Mouse (Mus musculus) stomach, embryonic 14.5 days (tissue): Measurements from ENCODE around the gene Mthfr. TPM values are rescaled to one million over a fixed set of nuclear protein-coding genes. Genes with fewer than 3 reads are reported as not detected.

Experiments
- ATAC-seq: fragments of 200-750 bp; cut with Nextera tagmentation; 2 replicates; pipeline ENCODE4 v1.8.0; 2017; ENCODE audit warnings: low read depth, moderate TSS enrichment; ENCODE audit not compliant: insufficient number of reproducible peaks, insufficient read depth, low FRiP score
- H3K27ac ChIP-seq: fragments of 300-500 bp; sonication (generic); 2 replicates; pipeline ENCODE4 v1.5.1; 2014; ENCODE audit warnings: mild to moderate bottlenecking, low read length, moderate library complexity, mixed read lengths
- H3K27me3 ChIP-seq: fragments of 300-500 bp; sonication (generic); 2 replicates; pipeline ENCODE4 v1.6.1; 2014; ENCODE audit warnings: low read length, control low read depth, mixed read lengths; ENCODE audit not compliant: control insufficient read depth, insufficient read depth
- H3K36me3 ChIP-seq: fragments of 300-500 bp; sonication (generic); 2 replicates; pipeline ENCODE4 v1.6.1; 2014; ENCODE audit warnings: mild to moderate bottlenecking, control low read depth, low read length, moderate library complexity, mixed read lengths; ENCODE audit not compliant: control insufficient read depth, insufficient read depth
- H3K4me1 ChIP-seq: fragments of 300-500 bp; sonication (generic); 2 replicates; pipeline ENCODE4 v1.6.1; 2014; ENCODE audit warnings: low read length, control low read depth, mixed read lengths; ENCODE audit not compliant: control insufficient read depth, insufficient read depth
- H3K4me2 ChIP-seq: fragments of 300-500 bp; sonication (generic); replicated peaks from 2 replicates; pipeline ENCODE4 v1.6.1; 2014; ENCODE audit warnings: low read depth, low read length, control low read depth
- H3K4me3 ChIP-seq: fragments of 300-500 bp; sonication (generic); 2 replicates; pipeline ENCODE4 v1.5.1; 2014; ENCODE audit warnings: low read depth, low read length, control low read depth
- H3K9ac ChIP-seq: fragments of 300-500 bp; sonication (generic); replicated peaks from 2 replicates; pipeline ENCODE4 v1.6.1; 2014; ENCODE audit warnings: low read depth, mild to moderate bottlenecking, control low read depth, low read length, moderate library complexity, mixed read lengths
- H3K9me3 ChIP-seq: fragments of 300-500 bp; sonication (generic); 2 replicates; pipeline ENCODE4 v1.6.1; 2016; ENCODE audit warnings: low read depth, low read length, control low read depth; ENCODE audit not compliant: control insufficient read depth
- WGBS: fragments of 180-500 bp; shearing (Covaris S2); extraction: QIAGEN DNeasy Blood & Tissue Kit; methylation state at CpG from one replicate; pipeline ENCODE4 v1.1.7; 2014; 5-methylcytosine and 5-hydroxymethylcytosine counted together
- polyA plus RNA-seq: library from polyadenylated mRNA; unstranded; fragments of >200 nt; fragmentation: Nextera tagmentation; extraction: Ambion mirVana; gene quantifications from 2 replicates; pipeline ENCODE4 v1.2.1, GENCODE M21; 2014

The Mthfr gene
- polyA plus RNA-seq, 1 experiment from 2014 or later = 18.0 TPM

- H3K36me3 ChIP-seq = no peaks in the 10 kb centered on the region; the same call in none of the 2 replicates
- H3K4me3 ChIP-seq = no peak overlapping the region
- H3K27me3 ChIP-seq = no peaks in the 10 kb centered on the region
- no peak for ATAC-seq
- 39% methylated on average over 6 of the region's 6 CpGs for WGBS
- no peak overlapping the region for H3K4me2 ChIP-seq
- no peaks in the 10 kb centered on the region for H3K9me3 ChIP-seq
- H3K9ac ChIP-seq = no peak overlapping the region
- H3K27ac ChIP-seq = no peak overlapping the region
- H3K4me1 ChIP-seq = peaks cover 8% of the 10 kb centered on the region; the same call in 1 of the 2 replicates
Measured at GRCm38 (mm10) chr4:148079212-148079611, 40.3 kb downstream of the Mthfr start.

- Histone ChIP-seq H3K4me3 (no peak overlapping the region), H3K4me1 (peaks cover 11% of the 10 kb centered on the region; the same call in 1 of the 2 replicates), H3K27me3 (no peaks in the 10 kb centered on the region), H3K9ac (no peak overlapping the region), H3K4me2 (no peak overlapping the region), H3K36me3 (no peaks in the 10 kb centered on the region; the same call in none of the 2 replicates), H3K27ac (no peak overlapping the region), H3K9me3 (no peaks in the 10 kb centered on the region)
- WGBS = 91% methylated on average over 8 of the region's 8 CpGs
- no peak for ATAC-seq
Measured at GRCm38 (mm10) chr4:148079944-148080596, 41.2 kb downstream of the Mthfr start.

GRCm38 (mm10) chr4:148080597-148080973, 41.7 kb downstream of the Mthfr start:
- no peak for ATAC-seq
- peaks cover 11% of the 10 kb centered on the region; the same call in 1 of the 2 replicates for H3K4me1 ChIP-seq
- no peaks in the 10 kb centered on the region; the same call in none of the 2 replicates for H3K36me3 ChIP-seq
- no peaks in the 10 kb centered on the region for H3K27me3 ChIP-seq
- no peaks in the 10 kb centered on the region for H3K9me3 ChIP-seq
- no peak overlapping the region for H3K9ac ChIP-seq
- H3K27ac ChIP-seq = no peak overlapping the region
- no peak overlapping the region for H3K4me3 ChIP-seq
- no peak overlapping the region for H3K4me2 ChIP-seq
- 90% methylated on average over 1 of the region's 1 CpGs for WGBS

GRCm38 (mm10) chr4:148081201-148081600, 42.3 kb downstream of the Mthfr start:
- Histone ChIP-seq H3K9me3 (no peaks in the 10 kb centered on the region), H3K27ac (no peak overlapping the region), H3K9ac (no peak overlapping the region), H3K4me3 (no peak overlapping the region), H3K4me1 (peaks cover 11% of the 10 kb centered on the region; the same call in 1 of the 2 replicates), H3K36me3 (no peaks in the 10 kb centered on the region; the same call in none of the 2 replicates), H3K4me2 (no peak overlapping the region), H3K27me3 (no peaks in the 10 kb centered on the region)
- 89% methylated on average over 10 of the region's 10 CpGs for WGBS
- ATAC-seq = no peak

GRCm38 (mm10) chr4:148082257-148083044, 43.6 kb downstream of the Mthfr start:
- WGBS = 50% methylated on average over 12 of the region's 12 CpGs
- no peaks in the 10 kb centered on the region; the same call in none of the 2 replicates for H3K36me3 ChIP-seq
- ATAC-seq = no peak
- H3K9ac ChIP-seq = no peak overlapping the region
- H3K27ac ChIP-seq = no peak overlapping the region
- no peak overlapping the region for H3K4me3 ChIP-seq
- H3K27me3 ChIP-seq = no peaks in the 10 kb centered on the region
- H3K9me3 ChIP-seq = no peaks in the 10 kb centered on the region
- peaks cover 16% of the 10 kb centered on the region; the same call in 1 of the 2 replicates for H3K4me1 ChIP-seq
- H3K4me2 ChIP-seq = no peak overlapping the region

GRCm38 (mm10) chr4:148083176-148083899, 44.5 kb downstream of the Mthfr start:
- H3K4me1 ChIP-seq = peaks cover 16% of the 10 kb centered on the region; the same call in 1 of the 2 replicates
- 50% methylated on average over 21 of the region's 21 CpGs for WGBS
- no peaks in the 10 kb centered on the region for H3K9me3 ChIP-seq
- H3K4me3 ChIP-seq = no peak overlapping the region
- H3K9ac ChIP-seq = no peak overlapping the region
- H3K27me3 ChIP-seq = no peaks in the 10 kb centered on the region
- H3K36me3 ChIP-seq = no peaks in the 10 kb centered on the region; the same call in none of the 2 replicates
- no peak for ATAC-seq
- no peak overlapping the region for H3K4me2 ChIP-seq
- H3K27ac ChIP-seq = no peak overlapping the region

GRCm38 (mm10) chr4:148084261-148084714, 45.4 kb downstream of the Mthfr start:
- Histone ChIP-seq H3K36me3 (no peaks in the 10 kb centered on the region; the same call in none of the 2 replicates), H3K9me3 (no peaks in the 10 kb centered on the region), H3K4me2 (no peak overlapping the region), H3K4me1 (peaks cover 16% of the 10 kb centered on the region; the same call in 1 of the 2 replicates), H3K27me3 (no peaks in the 10 kb centered on the region), H3K9ac (no peak overlapping the region), H3K4me3 (no peak overlapping the region), H3K27ac (no peak overlapping the region)
- WGBS = 20% methylated on average over 8 of the region's 8 CpGs
- ATAC-seq = no peak
